Mouse (Mus musculus): Measurements from ENCODE around the gene Psme1.

Psme1 gene

GRCm38 (mm10) chr14:55603633-55604576 lies 26.0 kb downstream of the Psme1 start:
- DNase-seq: peak; percentile 94 to 95

GRCm38 (mm10) chr14:55604823-55605222 lies 26.9 kb downstream of the Psme1 start:
- DNase-seq: no peak

GRCm38 (mm10) chr14:55605743-55606459 lies 28.0 kb downstream of the Psme1 start:
- DNase-seq: no peak

DNA sequence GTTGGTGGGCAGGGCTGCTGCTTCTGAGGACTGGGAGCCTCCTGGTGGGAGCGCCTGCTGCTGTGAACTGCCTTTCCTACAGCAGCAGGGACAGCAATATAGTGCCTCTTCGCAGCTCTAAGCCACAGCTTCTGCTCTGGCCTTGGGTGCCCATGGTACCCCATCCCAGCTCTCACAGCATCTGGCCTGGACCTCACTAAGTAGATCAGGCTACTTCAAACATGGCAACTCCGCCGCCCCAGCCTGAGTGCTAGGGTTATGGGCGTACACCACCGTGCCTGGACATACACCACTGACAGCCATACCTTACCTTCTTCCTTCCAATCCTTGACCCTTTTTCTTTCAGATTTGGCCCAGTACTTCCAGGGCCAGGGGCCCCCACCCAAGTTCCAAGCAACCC lies 30.4 kb downstream of the Psme1 start:
- DNase-seq: no peak

GRCm38 (mm10) chr14:55613346-55613745 lies 35.4 kb downstream of the Psme1 start:
- DNase-seq: no peak

GRCm38 (mm10) chr14:55614565-55615178 lies 36.7 kb downstream of the Psme1 start:
- no peak for DNase-seq

GRCm38 (mm10) chr14:55615876-55616275 lies 38.0 kb downstream of the Psme1 start:
- no peak for DNase-seq

- DNase-seq: no peak
These were observed 38.9 kb downstream of the Psme1 start for GRCm38 (mm10) chr14:55616844-55617243.

DNA sequence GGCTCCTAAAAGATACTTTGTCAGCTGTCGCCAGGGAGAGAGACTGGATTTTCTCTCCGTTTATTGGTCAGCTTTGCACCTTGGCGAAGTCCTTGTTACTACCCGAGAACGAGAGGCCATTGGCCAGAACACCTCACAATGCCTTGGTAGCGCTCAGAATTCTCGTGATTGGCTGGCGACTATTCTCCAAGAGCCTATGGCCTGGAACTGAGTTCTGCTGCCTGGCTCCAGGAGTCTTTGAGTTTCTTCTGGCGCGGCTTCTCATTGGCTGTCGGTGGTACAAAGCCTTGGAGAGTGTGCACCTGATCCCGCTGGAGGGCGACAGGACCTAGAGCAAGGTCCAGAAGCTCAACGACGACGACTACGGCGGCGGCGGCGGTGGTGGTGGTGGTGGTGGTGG lies 39.9 kb downstream of the Psme1 start, which contains the start of gene Rec8:
Rec8 (plus strand) TSS at position 216 of the 400 bp plus-strand sequence.
- DNase-seq: peak; percentile 48 to 69

GRCm38 (mm10) chr14:55618486-55619195 lies 40.7 kb downstream of the Psme1 start:
- DNase-seq: peak in 1 of 2 experiments; percentile 33

GRCm38 (mm10) chr14:55628077-55628827 lies 50.3 kb downstream of the Psme1 start:
- no peak for DNase-seq

DNA sequence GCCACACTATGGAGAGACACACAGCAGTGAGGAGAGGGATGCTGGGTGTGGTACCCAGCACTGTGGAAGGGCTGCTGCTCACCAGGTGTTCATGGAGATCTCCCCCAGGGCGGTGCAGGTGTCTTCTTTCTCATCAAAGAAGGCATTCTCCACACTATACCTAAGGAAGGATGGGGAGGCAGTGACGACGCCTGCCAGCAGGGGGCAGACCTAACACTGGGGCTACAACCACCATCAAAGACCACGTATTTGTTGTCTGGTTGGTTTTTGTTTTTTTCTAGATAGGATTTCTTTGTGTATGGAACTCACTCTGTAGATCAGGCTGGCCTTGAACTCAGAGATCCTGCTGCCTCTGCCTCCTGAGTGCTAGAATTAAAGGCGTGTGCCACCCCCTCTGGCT lies 51.4 kb downstream of the Psme1 start:
- DNase-seq: peak; percentile 73 to 76
